Mouse (Mus musculus): ENCODE data around the gene Pld5. TPM values are rescaled to one million over a fixed set of nuclear protein-coding genes. Genes with fewer than 3 reads are reported as not detected.

Pld5 gene
- polyA plus RNA-seq, 1 experiment from 2014 or later = 0.06 TPM

- H3K9ac ChIP-seq (ENCODE audit: low read depth, low read length) = no peak overlapping the region
- no peak overlapping the region for H3K27ac ChIP-seq (ENCODE audit: low read length)
- H3K27me3 ChIP-seq (ENCODE audit: control insufficient read depth, insufficient read depth, low read depth, low read length) = no peaks in the 10 kb centered on the region
- ATAC-seq (ENCODE audit: low read depth) = no peak
- H3K4me3 ChIP-seq (ENCODE audit: low read depth, low read length) = no peak overlapping the region
- no peaks in the 10 kb centered on the region for H3K36me3 ChIP-seq (ENCODE audit: control insufficient read depth, insufficient read depth)
- no peaks in the 10 kb centered on the region for H3K9me3 ChIP-seq (replicated peaks; ENCODE audit: control insufficient read depth, low read length)
- no peaks in the 10 kb centered on the region for H3K4me1 ChIP-seq (ENCODE audit: control insufficient read depth, low read depth, low read length)
- H3K4me2 ChIP-seq (ENCODE audit: low read depth, low read length) = no peak overlapping the region
Measured at GRCm38 (mm10) chr1:176075810-176076209, 199.3 kb downstream of the Pld5 start.

- ATAC-seq (ENCODE audit: low read depth) = peak; percentile 62
Measured at GRCm38 (mm10) chr1:176075409-176075808, 199.7 kb downstream of the Pld5 start.

GRCm38 (mm10) chr1:176074526-176074925, 200.6 kb downstream of the Pld5 start:
- ATAC-seq (ENCODE audit: low read depth) = no peak
- WGBS (ENCODE audit: insufficient replicate concordance) = 14% methylated on average over 5 of the region's 5 CpGs

More at GRCm38 (mm10) chr1:176075409-176075808, 199.7 kb downstream of the Pld5 start:
- Histone ChIP-seq H3K4me2 (ENCODE audit: low read depth, low read length) (no peak overlapping the region), H3K9me3 (replicated peaks; ENCODE audit: control insufficient read depth, low read length) (no peaks in the 10 kb centered on the region), H3K27me3 (ENCODE audit: control insufficient read depth, insufficient read depth, low read depth, low read length) (no peaks in the 10 kb centered on the region), H3K36me3 (ENCODE audit: control insufficient read depth, insufficient read depth) (no peaks in the 10 kb centered on the region), H3K4me3 (ENCODE audit: low read depth, low read length) (no peak overlapping the region), H3K9ac (ENCODE audit: low read depth, low read length) (no peak overlapping the region), H3K4me1 (ENCODE audit: control insufficient read depth, low read depth, low read length) (no peaks in the 10 kb centered on the region), H3K27ac (ENCODE audit: low read length) (no peak overlapping the region)
- 65% methylated on average over 1 of the region's 1 CpGs for WGBS (ENCODE audit: insufficient replicate concordance)

GRCm38 (mm10) chr1:176065281-176065680, 209.8 kb downstream of the Pld5 start:
- Histone ChIP-seq H3K9me3 (replicated peaks; ENCODE audit: control insufficient read depth, low read length) (no peaks in the 10 kb centered on the region), H3K27me3 (ENCODE audit: control insufficient read depth, insufficient read depth, low read depth, low read length) (no peaks in the 10 kb centered on the region), H3K4me2 (ENCODE audit: low read depth, low read length) (no peak overlapping the region), H3K4me1 (ENCODE audit: control insufficient read depth, low read depth, low read length) (no peaks in the 10 kb centered on the region), H3K4me3 (ENCODE audit: low read depth, low read length) (no peak overlapping the region), H3K27ac (ENCODE audit: low read length) (no peak overlapping the region), H3K36me3 (ENCODE audit: control insufficient read depth, insufficient read depth) (no peaks in the 10 kb centered on the region), H3K9ac (ENCODE audit: low read depth, low read length) (no peak overlapping the region)
- no peak for ATAC-seq (ENCODE audit: low read depth)

More at GRCm38 (mm10) chr1:176074526-176074925, 200.6 kb downstream of the Pld5 start:
- no peak overlapping the region for H3K4me3 ChIP-seq (ENCODE audit: low read depth, low read length)
- no peaks in the 10 kb centered on the region for H3K27me3 ChIP-seq (ENCODE audit: control insufficient read depth, insufficient read depth, low read depth, low read length)
- H3K9me3 ChIP-seq (replicated peaks; ENCODE audit: control insufficient read depth, low read length) = no peaks in the 10 kb centered on the region
- H3K36me3 ChIP-seq (ENCODE audit: control insufficient read depth, insufficient read depth) = no peaks in the 10 kb centered on the region
- no peak overlapping the region for H3K9ac ChIP-seq (ENCODE audit: low read depth, low read length)
- H3K4me2 ChIP-seq (ENCODE audit: low read depth, low read length) = no peak overlapping the region
- H3K27ac ChIP-seq (ENCODE audit: low read length) = no peak overlapping the region
- no peaks in the 10 kb centered on the region for H3K4me1 ChIP-seq (ENCODE audit: control insufficient read depth, low read depth, low read length)

GRCm38 (mm10) chr1:176064471-176064870, 210.6 kb downstream of the Pld5 start:
- Histone ChIP-seq H3K4me3 (ENCODE audit: low read depth, low read length) (no peak overlapping the region), H3K4me2 (ENCODE audit: low read depth, low read length) (no peak overlapping the region), H3K27me3 (ENCODE audit: control insufficient read depth, insufficient read depth, low read depth, low read length) (no peaks in the 10 kb centered on the region), H3K27ac (ENCODE audit: low read length) (no peak overlapping the region), H3K9me3 (replicated peaks; ENCODE audit: control insufficient read depth, low read length) (no peaks in the 10 kb centered on the region), H3K36me3 (ENCODE audit: control insufficient read depth, insufficient read depth) (no peaks in the 10 kb centered on the region), H3K4me1 (ENCODE audit: control insufficient read depth, low read depth, low read length) (no peaks in the 10 kb centered on the region), H3K9ac (ENCODE audit: low read depth, low read length) (no peak overlapping the region)
- no peak for ATAC-seq (ENCODE audit: low read depth)

GRCm38 (mm10) chr1:176053653-176054052, 221.5 kb downstream of the Pld5 start:
- H3K4me1 ChIP-seq (ENCODE audit: control insufficient read depth, low read depth, low read length) = no peaks in the 10 kb centered on the region
- no peaks in the 10 kb centered on the region for H3K27me3 ChIP-seq (ENCODE audit: control insufficient read depth, insufficient read depth, low read depth, low read length)
- ATAC-seq (ENCODE audit: low read depth) = no peak
- 18% methylated on average over 1 of the region's 1 CpGs for WGBS (ENCODE audit: insufficient replicate concordance)
- H3K4me3 ChIP-seq (ENCODE audit: low read depth, low read length) = no peak overlapping the region
- no peaks in the 10 kb centered on the region for H3K9me3 ChIP-seq (replicated peaks; ENCODE audit: control insufficient read depth, low read length)
- no peak overlapping the region for H3K9ac ChIP-seq (ENCODE audit: low read depth, low read length)
- H3K36me3 ChIP-seq (ENCODE audit: control insufficient read depth, insufficient read depth) = no peaks in the 10 kb centered on the region
- no peak overlapping the region for H3K27ac ChIP-seq (ENCODE audit: low read length)
- no peak overlapping the region for H3K4me2 ChIP-seq (ENCODE audit: low read depth, low read length)

- no peak for ATAC-seq (ENCODE audit: low read depth)
- no peak overlapping the region for H3K4me3 ChIP-seq (ENCODE audit: low read depth, low read length)
- no peak overlapping the region for H3K9ac ChIP-seq (ENCODE audit: low read depth, low read length)
- no peaks in the 10 kb centered on the region for H3K4me1 ChIP-seq (ENCODE audit: control insufficient read depth, low read depth, low read length)
- H3K27me3 ChIP-seq (ENCODE audit: control insufficient read depth, insufficient read depth, low read depth, low read length) = no peaks in the 10 kb centered on the region
- H3K4me2 ChIP-seq (ENCODE audit: low read depth, low read length) = no peak overlapping the region
- no peak overlapping the region for H3K27ac ChIP-seq (ENCODE audit: low read length)
- WGBS (ENCODE audit: insufficient replicate concordance) = 40% methylated on average over 5 of the region's 5 CpGs
- H3K9me3 ChIP-seq (replicated peaks; ENCODE audit: control insufficient read depth, low read length) = no peaks in the 10 kb centered on the region
- H3K36me3 ChIP-seq (ENCODE audit: control insufficient read depth, insufficient read depth) = no peaks in the 10 kb centered on the region
Measured at GRCm38 (mm10) chr1:176046995-176047394, 228.1 kb downstream of the Pld5 start.

GRCm38 (mm10) chr1:176046375-176046774, 228.7 kb downstream of the Pld5 start:
- Histone ChIP-seq H3K4me1 (ENCODE audit: control insufficient read depth, low read depth, low read length) (no peaks in the 10 kb centered on the region), H3K9ac (ENCODE audit: low read depth, low read length) (no peak overlapping the region), H3K27me3 (ENCODE audit: control insufficient read depth, insufficient read depth, low read depth, low read length) (no peaks in the 10 kb centered on the region), H3K36me3 (ENCODE audit: control insufficient read depth, insufficient read depth) (no peaks in the 10 kb centered on the region), H3K4me2 (ENCODE audit: low read depth, low read length) (no peak overlapping the region), H3K4me3 (ENCODE audit: low read depth, low read length) (no peak overlapping the region), H3K27ac (ENCODE audit: low read length) (no peak overlapping the region), H3K9me3 (replicated peaks; ENCODE audit: control insufficient read depth, low read length) (no peaks in the 10 kb centered on the region)
- no peak for ATAC-seq (ENCODE audit: low read depth)
- 59% methylated on average over 1 of the region's 1 CpGs for WGBS (ENCODE audit: insufficient replicate concordance)

GRCm38 (mm10) chr1:176043056-176043455, 232.1 kb downstream of the Pld5 start:
- no peaks in the 10 kb centered on the region for H3K4me1 ChIP-seq (ENCODE audit: control insufficient read depth, low read depth, low read length)
- no peak overlapping the region for H3K27ac ChIP-seq (ENCODE audit: low read length)
- H3K27me3 ChIP-seq (ENCODE audit: control insufficient read depth, insufficient read depth, low read depth, low read length) = no peaks in the 10 kb centered on the region
- no peak overlapping the region for H3K4me3 ChIP-seq (ENCODE audit: low read depth, low read length)
- no peak for ATAC-seq (ENCODE audit: low read depth)
- H3K36me3 ChIP-seq (ENCODE audit: control insufficient read depth, insufficient read depth) = no peaks in the 10 kb centered on the region
- H3K4me2 ChIP-seq (ENCODE audit: low read depth, low read length) = no peak overlapping the region
- H3K9ac ChIP-seq (ENCODE audit: low read depth, low read length) = no peak overlapping the region
- no peaks in the 10 kb centered on the region for H3K9me3 ChIP-seq (replicated peaks; ENCODE audit: control insufficient read depth, low read length)
- WGBS (ENCODE audit: insufficient replicate concordance) = 48% methylated on average over 4 of the region's 4 CpGs

GRCm38 (mm10) chr1:176039923-176040322, 235.2 kb downstream of the Pld5 start:
- no peak overlapping the region for H3K9ac ChIP-seq (ENCODE audit: low read depth, low read length)
- no peak for ATAC-seq (ENCODE audit: low read depth)
- H3K4me2 ChIP-seq (ENCODE audit: low read depth, low read length) = no peak overlapping the region
- H3K27ac ChIP-seq (ENCODE audit: low read length) = no peak overlapping the region
- no peak overlapping the region for H3K4me3 ChIP-seq (ENCODE audit: low read depth, low read length)
- no peaks in the 10 kb centered on the region for H3K9me3 ChIP-seq (replicated peaks; ENCODE audit: control insufficient read depth, low read length)
- H3K36me3 ChIP-seq (ENCODE audit: control insufficient read depth, insufficient read depth) = no peaks in the 10 kb centered on the region
- no peaks in the 10 kb centered on the region for H3K4me1 ChIP-seq (ENCODE audit: control insufficient read depth, low read depth, low read length)
- 45% methylated on average over 3 of the region's 3 CpGs for WGBS (ENCODE audit: insufficient replicate concordance)
- H3K27me3 ChIP-seq (ENCODE audit: control insufficient read depth, insufficient read depth, low read depth, low read length) = no peaks in the 10 kb centered on the region

Data from liver, embryonic 16.5 days (tissue).